Comparison of ENCODE assay signal across 39 mouse cellular contexts in the genomic region with DNA sequence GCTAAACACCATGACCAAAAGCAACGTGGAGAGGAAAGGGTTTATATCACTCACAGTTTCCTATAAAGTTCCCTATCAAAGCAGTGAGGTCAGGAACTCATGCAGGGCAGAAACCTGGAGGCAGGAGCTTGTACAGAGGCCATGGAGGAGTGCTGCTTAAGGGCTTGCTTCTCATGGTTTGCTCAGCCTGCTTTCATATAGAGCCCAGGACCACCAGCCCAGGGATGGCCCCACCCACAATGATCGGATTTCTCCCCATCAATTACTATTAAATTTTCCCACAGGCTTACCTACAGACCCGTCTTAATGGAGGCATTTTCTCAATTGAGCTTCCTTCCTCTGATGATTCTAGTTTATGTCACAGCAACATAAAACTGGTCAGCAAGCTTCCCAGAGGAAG. TPM values are rescaled to one million over a fixed set of nuclear protein-coding genes. Genes with fewer than 3 reads are reported as not detected.
"Had no signal": no experiment of that assay in that cellular context is flagged by ENCODE, and none has a peak within 500 bp of the region (broad histone marks: within the 10 kb centered on the region; RNA-seq: fewer than 3 reads in every experiment).

No protein-coding gene starts in this region.

- ATAC-seq: liver, embryonic 12.5 days; liver, postnatal 0 days; lung, postnatal 0 days; midbrain, embryonic 13.5 days; midbrain, embryonic 15.5 days; midbrain, embryonic 16.5 days had no signal

- H3K4me3 ChIP-seq: limb, embryonic 10.5 days; limb, embryonic 12.5 days; limb, embryonic 13.5 days; limb, embryonic 15.5 days; liver, embryonic 12.5 days; liver, embryonic 13.5 days; liver, embryonic 15.5 days; lung, embryonic 15.5 days; megakaryocyte, embryonic 14.5 days; midbrain, embryonic 10.5 days; midbrain, embryonic 12.5 days; midbrain, embryonic 13.5 days; midbrain, embryonic 15.5 days; myocyte; neural tube, embryonic 12.5 days had no signal

- H3K9ac ChIP-seq: limb, embryonic 12.5 days; limb, embryonic 13.5 days; limb, embryonic 15.5 days; liver, embryonic 12.5 days; liver, embryonic 13.5 days; liver, embryonic 14.5 days; liver, embryonic 15.5 days; liver, postnatal 0 days; lung, embryonic 14.5 days; lung, embryonic 15.5 days; midbrain, embryonic 12.5 days; midbrain, embryonic 13.5 days; midbrain, embryonic 15.5 days; neural tube, embryonic 12.5 days had no signal

- H3K4me1 ChIP-seq: limb, embryonic 12.5 days; limb, embryonic 13.5 days; limb, embryonic 15.5 days; liver, embryonic 12.5 days; liver, embryonic 13.5 days; liver, embryonic 15.5 days; lung, embryonic 15.5 days; midbrain, embryonic 10.5 days; midbrain, embryonic 12.5 days; midbrain, embryonic 13.5 days; midbrain, embryonic 15.5 days; neural tube, embryonic 12.5 days had no signal

- H3K36me3 ChIP-seq: liver, embryonic 12.5 days; liver, embryonic 13.5 days; liver, embryonic 15.5 days had no signal

- H3K4me2 ChIP-seq: limb, embryonic 12.5 days; limb, embryonic 13.5 days; limb, embryonic 15.5 days; liver, embryonic 11.5 days; liver, embryonic 12.5 days; liver, embryonic 13.5 days; liver, embryonic 15.5 days; lung, embryonic 14.5 days; lung, embryonic 15.5 days; midbrain, embryonic 12.5 days; midbrain, embryonic 13.5 days; midbrain, embryonic 15.5 days; neural tube, embryonic 12.5 days had no signal

- H3K27ac ChIP-seq: limb, embryonic 10.5 days; limb, embryonic 12.5 days; limb, embryonic 13.5 days; limb, embryonic 15.5 days; liver, embryonic 12.5 days; liver, embryonic 13.5 days; liver, embryonic 14.5 days; liver, embryonic 15.5 days; lung, embryonic 15.5 days; macrophage; midbrain, embryonic 10.5 days; midbrain, embryonic 12.5 days; midbrain, embryonic 13.5 days; midbrain, embryonic 15.5 days; neural tube, embryonic 12.5 days had no signal

- H3K27me3 ChIP-seq: limb, embryonic 12.5 days; limb, embryonic 13.5 days; limb, embryonic 15.5 days; liver, embryonic 12.5 days; liver, embryonic 13.5 days; liver, embryonic 15.5 days; lung, embryonic 15.5 days; midbrain, embryonic 12.5 days; midbrain, embryonic 13.5 days; midbrain, embryonic 15.5 days; neural tube, embryonic 12.5 days had no signal

- DNase-seq: left cerebral cortex, postnatal 4 days; liver; liver, embryonic 13.5 days; liver, postnatal 0 days; lung, adult 18-20 months; lung, adult 2 months; lung, embryonic 14.5 days; lung, postnatal 10 days; lung, postnatal 14 days; lung, postnatal 36 days; lung, postnatal 4 days; midbrain, embryonic 14.5 days had no signal

- H3K9me3 ChIP-seq: limb, embryonic 10.5 days; limb, embryonic 12.5 days; limb, embryonic 13.5 days; limb, embryonic 15.5 days; liver, embryonic 12.5 days; liver, embryonic 13.5 days; liver, embryonic 15.5 days; lung, embryonic 15.5 days; megakaryocyte, embryonic 14.5 days; midbrain, embryonic 10.5 days; midbrain, embryonic 12.5 days; midbrain, embryonic 13.5 days; midbrain, embryonic 15.5 days; neural tube, embryonic 12.5 days had no signal

RNA-seq across cellular contexts. Expression of a gene that starts 23.4 kb away (rescaled TPM):
- total RNA-seq: left cerebral cortex, postnatal 14 days; left cerebral cortex, postnatal 25 days; left cerebral cortex, postnatal 36 days; left cerebral cortex, postnatal 4 days; megakaryocyte, adult 5-6 weeks; megakaryocyte-erythroid progenitor cell, adult 5-6 weeks; monocyte, adult 5-6 weeks had no signal
- polyA plus RNA-seq: limb, embryonic 10.5 days; limb, embryonic 11.5 days; limb, embryonic 15.5 days; liver, embryonic 12.5 days; liver, embryonic 13.5 days; liver, postnatal 0 days; macrophage; midbrain, embryonic 15.5 days; midbrain, embryonic 16.5 days; neural tube, embryonic 11.5 days; neural tube, embryonic 12.5 days had no signal
